Mouse (Mus musculus) hindbrain, embryonic 10.5 days (tissue): ENCODE measurements around the gene Tff3. TPM values are rescaled to one million over a fixed set of nuclear protein-coding genes. Genes with fewer than 3 reads are reported as not detected.

Experiments
- DNase-seq: peaks from one replicate; pipeline ENCODE4 v3.0.0-alpha.2; 2017; ENCODE audit warnings: low spot score
- H3K27ac ChIP-seq: fragments of 300-500 bp; sonication (generic); 2 replicates; pipeline ENCODE4 v1.5.1; 2016; ENCODE audit warnings: mild to moderate bottlenecking, moderate library complexity
- H3K27me3 ChIP-seq: fragments of 300-500 bp; sonication (generic); 2 replicates; pipeline ENCODE4 v1.6.1; 2016; ENCODE audit warnings: mild to moderate bottlenecking; ENCODE audit not compliant: poor library complexity, insufficient read depth, severe bottlenecking
- H3K36me3 ChIP-seq: fragments of 300-500 bp; sonication (generic); 2 replicates; pipeline ENCODE4 v1.6.1; 2016; ENCODE audit warnings: mild to moderate bottlenecking, moderate library complexity
- H3K4me1 ChIP-seq: fragments of 300-500 bp; sonication (generic); replicated peaks from 2 replicates; pipeline ENCODE4 v1.6.1; 2016; ENCODE audit warnings: mild to moderate bottlenecking
- H3K4me3 ChIP-seq: fragments of 300-500 bp; sonication (generic); 2 replicates; pipeline ENCODE4 v1.5.1; 2016; ENCODE audit warnings: mild to moderate bottlenecking, moderate library complexity
- H3K9me3 ChIP-seq: fragments of 300-500 bp; sonication (generic); 2 replicates; pipeline ENCODE4 v1.6.1; 2016; ENCODE audit warnings: mild to moderate bottlenecking, moderate library complexity
- WGBS: fragments of 180-500 bp; shearing (Covaris S2); methylation state at CpG from one replicate; pipeline ENCODE4 v1.1.7; 2016; 5-methylcytosine and 5-hydroxymethylcytosine counted together
- polyA plus RNA-seq: library from polyadenylated mRNA; unstranded; fragments of >200 nt; fragmentation: Nextera tagmentation; extraction: Ambion mirVana; gene quantifications from 2 replicates; pipeline ENCODE4 v1.2.1, GENCODE M21; 2016

The Tff3 gene
- polyA plus RNA-seq, 1 experiment from 2014 or later = not detected

DNA sequence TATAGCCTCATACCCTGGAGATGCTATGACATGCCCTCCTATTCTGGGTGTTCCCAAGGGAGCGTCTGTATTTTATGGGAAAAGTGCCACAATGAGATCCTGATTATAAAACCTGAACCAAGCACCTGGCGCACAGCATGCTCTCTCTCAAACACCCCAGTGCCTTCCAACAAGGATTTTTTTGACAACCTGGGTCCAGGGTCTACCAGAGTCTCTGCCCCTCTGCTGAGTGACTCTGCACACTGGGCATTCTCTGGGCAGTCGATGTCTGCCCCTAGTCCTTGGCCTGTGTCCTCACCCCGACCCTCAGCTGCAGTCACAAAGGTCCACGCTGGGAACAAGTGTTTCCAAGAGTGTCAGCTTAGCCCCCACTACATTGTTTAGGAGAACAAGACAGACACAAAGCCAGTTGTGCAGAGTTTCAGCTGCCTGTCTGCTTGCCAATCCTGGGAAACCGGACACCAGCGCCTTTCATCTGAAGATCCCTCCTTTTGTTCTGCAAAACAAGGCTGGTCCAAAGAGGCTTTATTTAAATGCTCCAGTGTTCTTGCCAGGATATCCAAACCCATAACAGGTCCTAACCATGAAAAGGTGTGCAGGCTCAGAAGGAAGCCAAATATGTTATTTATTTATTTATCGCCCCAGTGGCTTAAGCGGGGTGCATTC lies 16.1 kb downstream of the Tff3 start:
- Histone ChIP-seq H3K36me3 (peaks cover 24% of the 10 kb centered on the region), H3K4me1 (peaks cover 35% of the 10 kb centered on the region), H3K27me3 (no peaks in the 10 kb centered on the region), H3K27ac (peak overlapping the region; percentile 86), H3K9me3 (no peaks in the 10 kb centered on the region), H3K4me3 (no peak overlapping the region)
- DNase-seq = peak; percentile 70
- 31% methylated on average over 9 of the region's 9 CpGs for WGBS

DNA sequence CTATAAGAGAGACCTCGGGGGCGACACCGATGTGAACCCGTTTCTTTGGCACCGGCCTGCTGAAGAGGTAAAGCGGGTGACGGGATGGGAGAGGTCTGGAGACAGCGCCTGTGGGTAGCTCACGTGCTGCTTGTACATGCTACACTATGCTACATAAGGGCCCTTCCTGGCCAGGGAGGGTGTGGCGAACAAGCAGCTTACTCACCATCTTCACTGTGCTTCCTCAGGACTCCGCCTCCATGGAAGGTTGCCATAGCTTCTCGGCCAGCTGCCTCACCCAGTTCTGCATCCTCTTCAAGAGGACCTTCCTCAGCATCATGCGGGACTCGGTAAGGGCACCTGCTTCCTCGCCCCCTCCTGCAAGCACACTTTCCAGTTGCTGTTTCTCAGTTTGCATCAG lies 21.1 kb downstream of the Tff3 start:
- H3K9me3 ChIP-seq = no peaks in the 10 kb centered on the region

DNA sequence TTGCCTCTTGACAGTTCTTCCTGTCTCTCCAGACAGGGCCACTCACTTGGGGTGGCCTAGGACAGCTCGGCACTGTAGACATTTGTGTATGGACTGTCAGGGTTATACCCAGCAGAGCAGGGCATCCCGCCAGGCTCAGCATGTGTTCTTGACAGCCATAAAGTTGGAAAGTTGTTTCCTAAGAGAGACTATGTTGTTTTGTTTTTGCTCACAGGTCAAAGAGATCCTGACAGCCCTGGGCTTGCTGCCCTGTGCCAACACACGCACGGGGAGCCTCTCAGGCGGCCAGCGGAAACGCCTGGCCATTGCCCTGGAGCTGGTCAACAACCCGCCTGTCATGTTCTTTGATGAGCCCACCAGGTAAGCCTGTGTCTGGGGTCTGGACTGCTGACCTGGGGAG lies 25.6 kb downstream of the Tff3 start:
- H3K9me3 ChIP-seq = no peaks in the 10 kb centered on the region
- no peak for DNase-seq
- H3K27ac ChIP-seq = no peak overlapping the region
- peaks cover 11% of the 10 kb centered on the region for H3K4me1 ChIP-seq
- H3K36me3 ChIP-seq = peaks cover 7% of the 10 kb centered on the region; the same call in 1 of the 2 replicates
- no peak overlapping the region for H3K4me3 ChIP-seq
- no peaks in the 10 kb centered on the region; the same call in 1 of the 2 replicates for H3K27me3 ChIP-seq
- 88% methylated on average over 8 of the region's 8 CpGs for WGBS

More for the DNA sequence above, 21.1 kb downstream of the Tff3 start:
- H3K4me3 ChIP-seq = no peak overlapping the region
- peaks cover 28% of the 10 kb centered on the region for H3K4me1 ChIP-seq
- H3K36me3 ChIP-seq = peaks cover 26% of the 10 kb centered on the region
- H3K27ac ChIP-seq = no peak overlapping the region
- no peak for DNase-seq
- WGBS = 95% methylated on average over 15 of the region's 15 CpGs
- no peaks in the 10 kb centered on the region for H3K27me3 ChIP-seq

DNA sequence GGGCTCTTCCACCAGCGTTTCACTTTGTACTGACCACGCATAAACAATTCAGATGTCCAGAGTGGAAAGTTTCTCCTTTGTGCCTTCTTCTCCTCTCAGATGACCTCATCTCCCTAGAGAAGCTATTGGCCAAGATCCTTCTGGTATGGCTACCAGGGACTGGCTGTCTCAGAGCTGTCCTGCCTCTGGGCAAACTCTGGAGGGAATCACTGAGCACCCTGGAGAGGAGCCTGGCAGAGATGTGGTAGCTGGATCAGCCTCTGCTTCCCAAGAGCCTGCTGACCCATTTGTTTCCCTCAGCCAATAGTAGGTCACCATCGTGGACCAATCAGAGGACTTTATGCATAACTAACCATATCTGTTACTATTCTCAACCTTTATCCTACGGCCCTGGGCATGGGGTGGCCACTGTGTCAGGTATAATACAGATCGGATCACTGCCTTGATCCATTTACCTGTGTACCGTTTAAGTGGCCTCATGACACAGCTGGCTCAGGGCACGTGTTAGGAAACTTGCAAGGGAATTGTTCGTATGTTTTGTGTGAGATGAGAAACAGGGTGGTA lies 26.4 kb downstream of the Tff3 start:
- H3K36me3 ChIP-seq = no peaks in the 10 kb centered on the region
- H3K4me1 ChIP-seq = peaks cover 11% of the 10 kb centered on the region
- no peaks in the 10 kb centered on the region; the same call in 1 of the 2 replicates for H3K27me3 ChIP-seq
- no peak overlapping the region for H3K4me3 ChIP-seq
- no peak overlapping the region for H3K27ac ChIP-seq
- WGBS = 90% methylated on average over 8 of the region's 8 CpGs
- no peaks in the 10 kb centered on the region for H3K9me3 ChIP-seq
- DNase-seq = no peak

DNA sequence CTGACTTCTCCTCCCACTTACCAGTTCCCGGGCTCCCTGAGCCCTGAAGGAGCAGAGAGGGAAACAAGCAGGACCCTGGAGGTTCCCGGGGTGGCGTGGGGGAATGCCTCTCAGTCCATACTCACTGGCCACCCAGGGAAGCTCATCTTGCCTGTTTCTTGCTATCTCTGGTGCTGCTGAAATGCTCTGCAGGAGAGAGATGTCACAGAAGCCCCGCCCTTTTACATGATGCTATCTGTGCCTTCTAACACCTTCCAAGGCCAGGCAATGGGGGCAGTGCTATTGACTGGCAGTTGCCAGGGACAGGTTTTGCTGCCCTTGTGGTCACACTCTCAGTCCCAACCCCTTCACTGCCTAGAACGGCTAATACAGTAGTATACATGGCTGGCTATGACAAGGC lies 30.7 kb downstream of the Tff3 start:
- DNase-seq = no peak
- 78% methylated on average over 5 of the region's 5 CpGs for WGBS
- 0 out of 2 replicates have a peak, but pooled peaks cover 3% of the 10 kb centered on the region for H3K9me3 ChIP-seq

DNA sequence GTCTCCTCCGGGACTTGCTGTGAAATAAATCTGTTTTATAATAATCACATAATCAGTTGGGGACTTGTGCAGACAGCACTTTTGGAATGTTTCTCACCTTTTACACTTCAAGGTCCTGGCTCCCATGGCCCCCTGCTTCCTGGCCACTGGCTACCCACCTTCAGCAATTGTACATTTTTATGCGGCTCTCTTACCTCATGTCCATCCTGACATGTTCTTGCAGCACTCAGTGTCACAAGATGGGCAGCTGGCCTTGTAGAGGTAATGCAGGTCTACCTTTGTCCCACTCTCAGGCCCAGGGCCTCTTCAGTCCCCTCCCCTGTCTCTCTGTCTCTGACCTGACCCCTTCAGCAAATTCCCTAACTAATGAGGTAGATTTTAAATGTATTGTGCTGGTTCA lies 32.6 kb downstream of the Tff3 start:
- Histone ChIP-seq H3K36me3 (peaks cover 6% of the 10 kb centered on the region; the same call in 1 of the 2 replicates), H3K27ac (no peak overlapping the region), H3K4me3 (no peak overlapping the region), H3K4me1 (peaks cover 16% of the 10 kb centered on the region; the same call in 1 of the 2 replicates), H3K9me3 (0 out of 2 replicates have a peak, but pooled peaks cover 3% of the 10 kb centered on the region), H3K27me3 (no peaks in the 10 kb centered on the region; the same call in 1 of the 2 replicates)
- WGBS = 97% methylated on average over 2 of the region's 2 CpGs
- DNase-seq = no peak

More for the DNA sequence above, 30.7 kb downstream of the Tff3 start:
- H3K4me1 ChIP-seq = peaks cover 13% of the 10 kb centered on the region; the same call in 1 of the 2 replicates
- H3K27ac ChIP-seq = no peak overlapping the region
- H3K36me3 ChIP-seq = no peaks in the 10 kb centered on the region
- H3K27me3 ChIP-seq = no peaks in the 10 kb centered on the region; the same call in 1 of the 2 replicates
- no peak overlapping the region for H3K4me3 ChIP-seq

DNA sequence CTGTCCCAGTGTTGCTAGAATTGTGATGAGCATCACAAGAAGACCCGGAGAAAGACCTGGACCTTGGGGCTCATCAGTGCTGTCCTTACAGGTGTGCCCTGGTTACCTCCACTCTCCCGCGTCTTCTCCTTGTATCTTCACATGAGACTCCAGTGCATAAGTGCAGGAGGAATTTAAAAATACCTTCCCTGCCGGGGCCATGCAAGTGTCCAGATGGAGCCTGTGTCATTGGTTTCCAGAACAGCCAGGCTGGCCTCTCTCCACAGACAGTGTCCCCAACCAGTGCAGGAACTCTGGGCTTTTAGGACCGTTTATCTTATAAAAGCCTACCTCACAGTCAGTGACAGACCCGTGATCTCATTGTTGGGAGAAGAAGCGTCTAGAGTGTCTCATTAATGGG lies 33.9 kb downstream of the Tff3 start:
- no peaks in the 10 kb centered on the region; the same call in 1 of the 2 replicates for H3K27me3 ChIP-seq
- WGBS = 89% methylated on average over 7 of the region's 7 CpGs
- peaks cover 29% of the 10 kb centered on the region for H3K4me1 ChIP-seq
- peaks cover 6% of the 10 kb centered on the region; the same call in 1 of the 2 replicates for H3K36me3 ChIP-seq
- 0 out of 2 replicates have a peak, but pooled peaks cover 3% of the 10 kb centered on the region for H3K9me3 ChIP-seq
- no peak overlapping the region for H3K4me3 ChIP-seq
- H3K27ac ChIP-seq = no peak overlapping the region
- DNase-seq = no peak

DNA sequence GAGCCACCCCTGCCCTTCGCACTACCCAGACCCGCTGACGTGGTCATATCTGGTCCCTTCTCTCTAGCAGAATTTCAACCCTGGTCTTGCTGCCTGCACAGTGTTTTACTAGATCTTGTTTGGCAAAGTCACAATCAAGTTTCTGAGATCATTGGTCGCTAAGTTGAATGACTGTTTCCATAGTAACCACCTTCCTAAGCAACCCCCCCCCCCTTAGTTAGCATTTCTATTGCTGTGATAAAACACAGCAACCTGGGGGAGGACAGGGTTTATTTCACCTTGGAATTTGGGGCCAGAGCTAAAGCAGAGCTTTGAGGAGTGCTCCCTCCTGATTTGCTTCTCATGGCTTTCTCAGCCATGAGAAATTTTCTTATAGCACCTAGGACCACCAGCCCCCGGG lies 34.7 kb downstream of the Tff3 start:
- Histone ChIP-seq H3K36me3 (peaks cover 6% of the 10 kb centered on the region; the same call in 1 of the 2 replicates), H3K9me3 (0 out of 2 replicates have a peak, but pooled peaks cover 3% of the 10 kb centered on the region), H3K27ac (no peak overlapping the region), H3K27me3 (no peaks in the 10 kb centered on the region), H3K4me3 (no peak overlapping the region), H3K4me1 (peaks cover 37% of the 10 kb centered on the region)
- 56% methylated on average over 5 of the region's 5 CpGs for WGBS
- no peak for DNase-seq

DNA sequence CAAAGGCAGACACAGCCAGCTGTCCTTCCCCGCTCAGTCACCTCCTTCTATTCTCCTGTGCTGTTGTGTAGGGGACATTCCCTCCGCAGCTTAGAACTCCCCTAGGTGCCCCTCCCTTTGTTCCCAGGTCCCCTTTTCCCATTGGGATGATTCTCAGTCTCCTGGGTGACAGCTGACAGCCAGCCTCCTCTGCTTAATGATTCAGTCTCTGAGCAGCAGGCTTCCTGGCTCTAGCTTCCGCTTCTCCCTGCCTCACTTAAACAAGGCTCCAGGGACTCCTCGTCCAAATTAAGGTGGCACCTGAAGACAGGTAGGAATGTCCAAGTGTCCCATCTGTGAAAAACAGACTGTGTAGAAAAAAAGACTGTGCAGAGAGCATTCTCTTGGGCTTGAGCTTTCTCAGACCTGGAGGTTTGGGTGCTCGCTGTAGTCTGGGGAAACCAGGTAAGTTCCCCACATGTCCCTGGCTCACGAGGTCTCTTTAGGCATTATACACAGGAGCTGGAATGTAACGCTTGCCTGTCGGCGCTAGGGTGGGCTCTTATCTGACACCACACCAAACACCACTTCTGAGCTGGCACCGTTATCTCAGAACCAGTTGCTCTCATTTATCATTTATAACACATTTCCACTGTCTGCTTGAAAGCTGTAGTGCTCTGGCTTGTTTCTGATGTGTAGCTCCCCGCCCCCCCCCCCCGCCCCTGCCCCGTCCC lies 38.3 kb downstream of the Tff3 start:
- Histone ChIP-seq H3K27ac (peak overlapping the region; percentile 71), H3K4me1 (peaks cover 57% of the 10 kb centered on the region), H3K27me3 (no peaks in the 10 kb centered on the region), H3K4me3 (no peak overlapping the region), H3K9me3 (0 out of 2 replicates have a peak, but pooled peaks cover 3% of the 10 kb centered on the region), H3K36me3 (peaks cover 6% of the 10 kb centered on the region; the same call in 1 of the 2 replicates)
- no peak for DNase-seq
- WGBS = 58% methylated on average over 13 of the region's 13 CpGs

DNA sequence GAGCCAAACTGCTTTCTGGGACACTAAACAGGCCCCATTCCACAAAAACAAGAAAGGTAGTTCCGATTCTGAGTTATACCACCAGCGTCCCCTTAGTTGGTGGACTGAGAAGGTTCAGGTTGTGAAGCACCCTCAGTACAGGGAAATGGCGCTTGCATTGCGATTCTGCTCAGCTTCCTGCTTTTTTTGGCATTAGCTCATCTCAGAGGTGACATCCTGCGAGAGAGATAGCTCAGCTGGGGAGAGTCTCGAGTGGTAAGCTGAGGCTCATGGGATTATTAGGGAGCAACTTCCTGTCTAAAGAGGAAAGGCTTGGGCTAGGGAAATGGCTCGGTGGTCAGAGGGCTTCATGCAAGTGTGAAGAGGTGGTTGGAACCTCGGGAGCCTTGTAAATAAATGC lies 39.6 kb downstream of the Tff3 start:
- no peak overlapping the region for H3K4me3 ChIP-seq
- peak overlapping the region; percentile 71 for H3K27ac ChIP-seq
- WGBS = 83% methylated on average over 8 of the region's 8 CpGs
- no peaks in the 10 kb centered on the region for H3K9me3 ChIP-seq
- peaks cover 6% of the 10 kb centered on the region; the same call in 1 of the 2 replicates for H3K36me3 ChIP-seq
- no peaks in the 10 kb centered on the region for H3K27me3 ChIP-seq
- peaks cover 54% of the 10 kb centered on the region for H3K4me1 ChIP-seq
- DNase-seq = no peak

DNA sequence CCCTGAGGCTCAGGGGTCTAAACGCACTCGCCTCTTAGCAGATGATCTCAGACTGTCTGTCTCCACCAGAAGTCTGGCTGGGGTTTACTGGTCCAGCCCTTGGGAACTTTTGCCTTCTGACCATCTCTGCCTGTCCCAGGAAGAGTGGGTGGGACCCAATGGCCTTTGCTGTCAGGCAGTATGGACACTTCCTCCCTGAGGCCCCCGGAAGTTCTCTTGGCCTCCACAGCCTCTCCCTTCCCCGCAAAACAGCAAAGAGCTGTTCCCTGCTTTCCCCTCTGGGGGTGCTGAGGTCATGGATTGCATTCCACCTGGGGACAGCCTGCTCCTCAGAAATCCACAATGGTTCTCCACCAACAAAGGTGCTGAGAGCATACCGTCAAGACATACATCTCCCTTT lies 40.7 kb downstream of the Tff3 start:
- 51% methylated on average over 5 of the region's 5 CpGs for WGBS
- Histone ChIP-seq H3K36me3 (peaks cover 6% of the 10 kb centered on the region; the same call in 1 of the 2 replicates), H3K27me3 (no peaks in the 10 kb centered on the region), H3K4me3 (no peak overlapping the region), H3K4me1 (peaks cover 45% of the 10 kb centered on the region), H3K9me3 (no peaks in the 10 kb centered on the region), H3K27ac (peak overlapping the region; percentile 71)
- no peak for DNase-seq

DNA sequence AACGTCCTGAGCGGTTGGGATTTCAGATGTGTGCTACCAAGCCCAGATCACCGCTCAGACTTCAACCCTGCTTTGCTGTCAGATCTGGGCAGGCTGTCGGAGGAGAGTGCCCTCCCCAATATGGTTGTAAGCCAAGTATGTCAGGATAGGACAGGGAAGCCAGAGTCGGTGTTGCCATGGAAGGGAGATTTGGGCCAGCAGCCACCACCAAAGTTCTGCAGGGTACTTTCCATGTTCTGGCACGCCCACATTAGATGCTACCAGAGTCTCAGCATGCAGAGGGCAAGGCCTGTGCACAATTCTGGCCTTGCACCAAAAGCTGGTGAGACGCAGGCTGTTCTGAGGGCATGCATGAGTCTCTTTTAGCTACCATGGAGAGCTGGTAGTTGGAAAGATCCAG lies 43.2 kb downstream of the Tff3 start:
- WGBS = 92% methylated on average over 7 of the region's 7 CpGs
- Histone ChIP-seq H3K36me3 (no peaks in the 10 kb centered on the region), H3K27ac (no peak overlapping the region), H3K4me3 (no peak overlapping the region), H3K4me1 (peaks cover 40% of the 10 kb centered on the region), H3K9me3 (no peaks in the 10 kb centered on the region), H3K27me3 (no peaks in the 10 kb centered on the region)
- DNase-seq = no peak

DNA sequence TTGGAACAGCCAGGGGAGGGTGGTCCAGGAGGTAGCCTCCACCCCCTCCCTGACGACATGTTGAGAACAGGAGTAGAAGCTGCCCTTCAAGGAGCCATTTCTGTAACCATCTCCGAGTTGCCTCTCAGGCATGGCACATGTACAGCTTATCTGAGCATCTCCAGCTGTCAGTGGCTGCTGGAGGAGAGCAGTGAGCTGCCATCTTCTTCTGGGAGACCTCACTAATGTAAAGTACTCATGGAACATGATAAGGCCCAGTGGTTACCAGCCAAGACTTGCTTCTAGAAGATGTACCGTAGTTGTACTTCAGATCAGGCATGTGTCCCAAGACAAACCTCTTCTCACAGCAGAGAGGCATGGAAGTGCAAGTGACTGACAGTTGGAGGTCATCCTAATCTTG lies 43.9 kb downstream of the Tff3 start:
- Histone ChIP-seq H3K9me3 (no peaks in the 10 kb centered on the region), H3K27ac (no peak overlapping the region), H3K27me3 (no peaks in the 10 kb centered on the region), H3K4me1 (peaks cover 40% of the 10 kb centered on the region), H3K36me3 (no peaks in the 10 kb centered on the region), H3K4me3 (no peak overlapping the region)
- 93% methylated on average over 3 of the region's 3 CpGs for WGBS
- no peak for DNase-seq
